Mouse (Mus musculus) forebrain, embryonic 11.5 days (tissue): ENCODE results near the gene Chrnd. TPM values are rescaled to one million over a fixed set of nuclear protein-coding genes. Genes with fewer than 3 reads are reported as not detected.

Source experiments
- polyA plus RNA-seq: library from polyadenylated mRNA; unstranded; fragments of >200 nt; fragmentation: Nextera tagmentation; extraction: Ambion mirVana; gene quantifications from 2 replicates; pipeline ENCODE4 v1.2.1, GENCODE M21; 2014

Gene Chrnd
- polyA plus RNA-seq, 1 experiment from 2014 or later = 0.07 TPM

Other genes starting within 250 kb of the Chrnd start
- not detected in 2 replicates for gene Alppl2, start 100.7 kb upstream of the Chrnd start, polyA plus RNA-seq
- gene Alpi, start 89.0 kb upstream of the Chrnd start, polyA plus RNA-seq = not detected in 2 replicates
- not detected in 2 replicates for gene Akp3, start 65.6 kb upstream of the Chrnd start, polyA plus RNA-seq
- gene Ecel1, start 34.1 kb upstream of the Chrnd start, polyA plus RNA-seq = 5.4 and 6.2 TPM in 2 replicates
- gene Prss56, start 7.3 kb upstream of the Chrnd start, polyA plus RNA-seq = not detected in 2 replicates
- gene Chrng, start 14.1 kb downstream of the Chrnd start, polyA plus RNA-seq = 0.23 TPM in 1 of 2 replicates, not detected in the other
- 138 and 141 TPM in 2 replicates for gene Eif4e2, start 23.3 kb downstream of the Chrnd start, polyA plus RNA-seq
- gene Efhd1, start 73.8 kb downstream of the Chrnd start, polyA plus RNA-seq = 2.2 and 2.6 TPM in 2 replicates
- 53.1 and 55.8 TPM in 2 replicates for gene Gigyf2, start 136.4 kb downstream of the Chrnd start, polyA plus RNA-seq
- 0.68 and 1.2 TPM in 2 replicates for gene Kcnj13, start 204.1 kb downstream of the Chrnd start, polyA plus RNA-seq